Mouse (Mus musculus): ENCODE data around the gene Ttc6.

Ttc6 gene

DNA sequence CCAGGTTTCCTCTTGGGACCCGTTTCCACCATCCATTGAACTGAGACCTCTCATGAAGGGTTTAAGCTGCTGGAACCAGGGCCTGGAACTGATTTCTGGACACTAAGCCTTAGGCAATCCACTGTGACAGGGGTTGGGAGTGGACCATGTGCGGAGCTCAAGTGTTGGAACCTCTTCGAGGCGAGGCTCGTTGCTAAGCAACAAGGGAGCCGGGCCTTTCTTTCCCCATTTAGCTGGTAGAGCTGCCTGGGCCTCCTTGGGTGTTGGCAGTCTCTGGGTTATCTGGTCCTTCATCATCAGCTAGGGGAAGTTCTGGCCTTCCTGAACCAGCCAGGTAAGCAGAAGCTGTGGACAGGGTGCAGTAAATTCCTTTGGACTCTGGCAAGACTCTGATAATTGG, at the start of gene Ttc6:
TSS of gene Ttc6 (plus strand) at position 205 of the 400 bp plus-strand sequence.
- no peak for DNase-seq (ENCODE audit: low read depth)

DNA sequence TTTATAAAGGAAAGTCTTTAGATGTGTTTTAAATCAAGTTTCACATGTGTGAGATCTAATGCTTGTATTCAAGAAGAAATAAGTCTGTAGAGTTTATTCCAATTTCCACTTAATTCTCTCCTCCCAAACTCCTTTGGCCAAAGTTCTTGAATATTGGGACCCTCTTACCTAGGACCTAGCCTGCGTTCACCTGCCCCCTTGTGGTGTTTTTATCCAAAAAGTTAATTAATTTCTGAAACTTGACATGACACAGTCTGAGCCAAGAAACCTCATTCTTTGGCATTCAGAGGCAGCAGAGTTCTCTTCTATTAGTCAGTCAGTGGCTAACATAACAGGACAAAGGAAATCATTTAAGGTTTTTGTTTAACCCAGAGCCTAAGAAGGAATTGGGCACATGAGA, 49.4 kb upstream of the Ttc6 start:
- DNase-seq (ENCODE audit: low read depth), result no peak

- no peak for DNase-seq (ENCODE audit: low read depth)
Observed at GRCm38 (mm10) chr12:57515702-57516377, 48.1 kb upstream of the Ttc6 start.

- no peak for DNase-seq (ENCODE audit: low read depth)
Observed at GRCm38 (mm10) chr12:57528335-57528734, 35.6 kb upstream of the Ttc6 start.

DNA sequence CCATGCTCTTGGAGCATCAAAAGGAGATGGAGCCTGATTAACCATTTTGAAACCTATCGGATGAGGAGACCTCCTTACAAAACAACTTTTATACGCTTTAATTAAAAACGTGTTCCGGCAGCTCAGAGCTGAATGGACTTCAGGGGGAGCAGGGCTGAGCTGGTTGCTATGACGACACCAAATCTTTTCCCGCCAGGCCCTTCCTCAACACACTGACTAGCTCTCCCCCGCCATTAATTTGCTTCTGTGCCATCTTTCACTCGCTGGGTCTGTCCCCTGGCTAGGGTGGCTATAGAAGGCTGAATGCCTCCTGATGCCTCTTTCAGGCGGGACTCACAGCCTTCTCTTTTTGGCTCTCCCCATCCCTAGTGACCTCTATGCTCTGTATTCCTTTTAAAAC, 33.4 kb upstream of the Ttc6 start:
- no peak for DNase-seq (ENCODE audit: low read depth)

DNA sequence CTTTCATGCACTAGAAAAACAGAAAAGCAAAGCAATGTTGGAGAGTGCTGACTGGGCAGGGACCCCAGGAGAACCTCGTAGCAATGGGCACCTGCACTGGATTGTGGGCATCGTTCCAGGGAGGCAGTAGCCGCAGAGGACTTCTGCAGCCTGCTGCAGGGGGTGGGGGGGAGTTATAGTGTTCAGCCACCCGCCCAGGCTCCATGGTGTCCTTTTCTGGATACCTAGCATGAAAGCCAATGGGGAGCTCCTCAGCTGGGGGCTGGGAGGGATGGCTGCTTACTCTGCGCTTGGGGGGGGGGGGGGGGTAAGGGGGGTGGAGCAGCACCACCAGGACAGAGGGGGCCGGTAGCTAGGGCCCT, 29.4 kb upstream of the Ttc6 start:
- no peak for DNase-seq (ENCODE audit: low read depth)

DNA sequence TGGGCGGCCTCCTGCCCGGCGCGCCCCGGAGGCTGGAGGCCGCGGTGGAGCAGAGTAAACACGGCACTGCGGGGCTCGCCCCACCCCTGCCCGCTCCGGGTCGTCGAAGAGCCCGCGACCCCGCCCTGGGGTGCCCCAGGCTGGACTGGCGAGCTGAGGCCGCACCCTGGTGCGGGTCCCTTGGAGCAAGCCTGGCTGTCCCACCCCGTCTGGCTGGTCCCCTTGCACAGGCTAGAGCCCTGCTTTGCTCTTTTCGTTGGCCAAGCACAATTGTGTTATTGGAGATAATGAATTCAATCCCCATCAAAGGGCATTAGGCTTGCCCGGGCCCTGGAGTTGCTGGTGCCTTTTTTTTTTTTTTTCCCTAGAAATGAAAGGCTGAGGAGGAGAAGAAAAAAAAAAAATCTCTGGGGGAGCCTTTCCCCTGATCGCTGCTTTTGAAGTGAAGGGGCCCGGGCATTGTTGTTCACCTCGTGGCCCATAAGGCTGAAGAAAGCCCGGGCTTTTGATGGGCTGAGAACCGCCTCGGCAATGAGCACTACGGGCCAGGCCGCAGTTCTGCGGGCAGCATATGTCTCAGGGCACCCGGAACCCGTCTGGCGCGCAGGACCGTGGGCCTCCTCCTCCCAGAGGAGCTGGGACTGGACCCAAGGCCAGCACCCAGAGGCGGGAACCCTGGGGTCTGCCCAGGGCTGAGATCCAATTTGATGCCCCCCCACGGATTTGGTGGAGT, 28.9 kb upstream of the Ttc6 start:
- no peak for DNase-seq (ENCODE audit: low read depth)

DNA sequence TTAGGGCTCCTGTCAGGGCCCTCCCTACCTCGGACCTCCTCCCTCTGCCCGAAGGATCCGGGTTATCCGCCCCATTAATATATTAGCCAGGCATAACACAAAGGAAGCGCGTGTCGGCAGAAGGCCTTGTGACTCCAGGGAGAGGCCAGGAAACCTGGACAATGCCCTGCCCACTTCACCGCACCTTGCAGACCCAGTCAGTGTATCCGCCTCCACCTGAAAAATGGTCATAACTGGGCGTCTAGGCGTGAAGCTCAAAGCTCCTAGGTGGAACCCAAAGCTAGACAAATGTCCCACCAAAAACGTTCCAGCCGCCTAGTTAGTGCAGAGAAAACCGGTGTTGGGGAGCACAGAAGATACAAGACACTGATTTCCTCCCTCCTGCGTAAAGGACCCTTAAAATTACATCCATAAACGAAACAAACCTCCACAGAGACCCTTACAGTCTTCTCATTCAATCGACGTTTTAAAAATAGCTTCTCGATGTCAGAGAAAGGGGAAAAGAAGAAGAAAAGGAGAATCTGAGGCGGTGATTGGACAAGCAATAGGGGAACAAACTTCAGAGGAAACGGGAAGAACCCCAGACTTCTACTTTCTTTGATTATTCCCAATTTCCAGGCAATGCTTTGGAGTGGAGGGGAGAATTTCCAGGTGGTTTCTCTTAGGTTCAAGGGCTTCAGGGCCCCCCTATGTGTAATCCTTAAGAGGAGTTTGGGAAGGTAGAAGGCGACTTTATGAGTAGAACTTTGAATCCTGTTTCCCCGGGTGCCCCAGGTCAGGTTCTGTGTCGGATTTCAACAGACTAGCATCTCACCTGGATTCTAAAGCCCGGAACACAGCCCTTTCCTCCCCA, 27.6 kb upstream of the Ttc6 start:
- DNase-seq (ENCODE audit: low read depth), result no peak

DNA sequence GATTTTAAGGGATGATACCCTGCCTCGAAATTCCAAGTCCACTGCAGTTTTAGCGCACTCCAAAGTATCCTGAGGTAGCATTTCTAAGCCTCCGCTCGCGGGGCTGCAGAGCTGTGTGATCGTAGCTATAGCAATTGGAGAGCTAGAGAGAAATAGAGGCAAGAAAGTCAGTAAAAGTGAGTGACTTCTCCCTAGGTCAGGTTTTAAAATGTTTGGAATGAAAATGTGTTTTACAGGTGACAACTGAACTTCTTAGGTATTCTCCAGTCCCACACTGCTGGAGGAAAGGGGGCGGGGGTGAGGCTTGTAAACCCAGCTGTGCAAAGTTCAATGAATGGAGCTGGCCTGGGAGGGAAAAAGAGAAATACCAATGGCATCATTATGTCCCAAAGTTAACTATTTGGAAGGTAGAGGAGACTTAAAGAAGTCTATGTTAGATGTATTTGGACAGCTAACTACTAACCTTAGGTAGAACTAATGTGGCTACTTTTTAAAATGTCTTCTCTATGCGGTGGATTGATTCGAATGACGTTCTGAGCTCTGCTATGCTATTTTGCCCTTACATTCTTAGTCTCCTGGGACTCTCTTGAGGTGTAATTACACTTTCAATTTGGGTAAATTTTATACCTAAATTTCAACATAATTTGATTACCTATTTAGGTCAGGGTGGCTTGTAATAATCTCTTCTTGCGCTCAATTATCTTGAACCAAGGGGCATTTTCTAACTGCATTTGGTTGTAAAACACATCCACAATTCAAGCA, 26.8 kb upstream of the Ttc6 start:
- DNase-seq (ENCODE audit: low read depth), result no peak

GRCm38 (mm10) chr12:57537791-57538587, 25.9 kb upstream of the Ttc6 start:
- DNase-seq (ENCODE audit: low read depth), result no peak

DNA sequence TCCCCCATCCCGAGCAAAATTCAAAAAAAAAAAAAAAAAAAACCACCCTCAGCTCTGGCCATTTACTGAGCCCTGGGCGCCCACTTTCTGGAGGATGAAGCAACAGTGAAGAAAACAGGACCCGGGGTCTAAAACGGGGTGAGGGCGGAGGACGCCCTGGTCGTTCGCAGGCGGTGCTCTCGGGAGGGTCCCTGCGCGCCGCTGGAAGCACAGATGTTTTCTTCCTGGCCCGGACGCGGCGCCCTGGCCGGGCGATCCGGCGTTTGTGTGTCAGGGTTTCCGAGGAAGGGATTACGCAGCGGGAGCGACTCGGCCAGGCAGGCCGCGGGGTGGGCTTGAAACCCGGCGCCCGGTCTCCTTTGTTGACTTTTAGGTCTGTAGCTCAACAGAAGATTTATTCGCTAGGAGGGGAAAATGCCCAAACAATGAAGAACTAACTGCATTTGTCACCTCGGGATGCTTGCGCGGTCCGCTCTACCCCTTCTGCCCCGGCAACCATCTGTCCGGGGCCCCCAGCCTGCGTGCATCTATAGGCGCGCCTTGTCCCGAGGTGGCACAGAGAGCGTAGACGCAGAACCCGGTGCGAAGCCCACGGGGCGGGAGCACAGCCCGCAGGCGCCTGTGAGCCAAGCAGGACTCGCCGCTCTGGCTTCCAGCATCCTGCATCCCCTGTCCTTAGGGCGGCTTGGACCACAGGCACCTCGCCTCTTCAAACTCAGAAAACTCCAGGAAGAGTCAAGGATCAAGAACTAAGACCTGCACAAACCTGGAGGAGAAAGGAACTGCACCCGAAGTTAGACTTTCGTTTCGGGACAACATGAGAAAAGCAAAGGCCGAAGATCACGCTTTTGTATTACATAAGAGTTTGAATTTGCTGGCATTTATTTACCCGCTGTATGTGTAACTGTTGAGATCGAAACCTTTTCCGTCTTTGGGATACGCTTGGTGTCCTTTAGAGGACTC, 25.0 kb upstream of the Ttc6 start:
- no peak for DNase-seq (ENCODE audit: low read depth)

GRCm38 (mm10) chr12:57539551-57539985, 24.3 kb upstream of the Ttc6 start:
- DNase-seq (ENCODE audit: low read depth), result no peak

DNA sequence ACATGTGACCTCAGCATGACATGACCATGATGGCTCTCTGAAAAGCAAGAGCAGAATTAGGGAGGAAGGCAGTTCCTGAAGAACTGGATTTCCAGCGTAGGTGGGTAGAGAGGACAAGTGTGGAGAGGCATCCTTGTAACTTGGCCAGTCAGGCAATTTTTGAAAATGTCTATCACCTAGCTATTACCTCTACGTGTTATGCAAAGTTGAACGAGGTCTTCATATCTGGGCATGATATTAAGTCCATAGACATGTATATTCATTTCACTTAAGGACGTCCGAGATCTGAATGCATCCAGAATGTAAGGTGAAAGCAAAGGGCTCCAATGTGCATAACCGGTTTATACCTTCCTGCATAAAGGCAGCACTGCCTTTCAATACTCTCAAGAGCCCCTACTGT, 22.8 kb upstream of the Ttc6 start:
- DNase-seq (ENCODE audit: low read depth), result no peak

GRCm38 (mm10) chr12:57541931-57542745, 21.8 kb upstream of the Ttc6 start:
- no peak for DNase-seq (ENCODE audit: low read depth)

GRCm38 (mm10) chr12:57542746-57543626, 20.9 kb upstream of the Ttc6 start:
- no peak for DNase-seq (ENCODE audit: low read depth)

- DNase-seq (ENCODE audit: low read depth), result no peak
Observed at GRCm38 (mm10) chr12:57543627-57543991, 20.3 kb upstream of the Ttc6 start.

- no peak for DNase-seq (ENCODE audit: low read depth)
Observed at GRCm38 (mm10) chr12:57544641-57545370, 19.1 kb upstream of the Ttc6 start.
